Mouse (Mus musculus) heart, adult 2 months (tissue): ENCODE results near the gene Shisal2a.

Source experiments
- CTCF ChIP-seq: fragments of 200-600 bp; IDR thresholded peaks from 2 replicates; pipeline ENCODE4 v1.8.1; 2022; ENCODE audit warnings: antibody characterized with exemption, mild to moderate bottlenecking, moderate library complexity
- POLR2A ChIP-seq: fragments of 200-500 bp; IDR thresholded peaks from 2 replicates; pipeline ENCODE4 v1.6.1; 2011; ENCODE audit warnings: mild to moderate bottlenecking, low read depth, low read length, control low read depth; ENCODE audit not compliant: insufficient read depth

DNA sequence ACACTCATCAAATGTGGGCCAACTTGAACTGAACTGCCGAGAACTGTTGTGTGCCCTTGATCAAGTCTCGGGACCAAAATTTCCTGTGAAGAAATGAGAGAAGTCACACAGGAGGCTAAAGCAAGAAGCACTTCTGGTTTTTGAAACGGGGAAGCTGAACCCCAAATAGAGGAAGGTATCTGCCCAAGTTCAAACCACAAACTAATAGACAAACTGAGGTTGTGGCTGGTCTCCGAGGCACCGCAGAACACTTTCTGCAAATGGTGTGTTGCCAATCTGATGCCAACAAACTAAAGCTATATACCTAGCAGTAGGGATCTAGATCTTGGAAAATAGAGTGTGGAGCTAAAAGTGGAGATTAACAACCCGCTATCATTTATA, 45.2 kb upstream of the Shisal2a start:
- TF ChIP-seq CTCF (no peak), POLR2A (no peak)
